Mouse (Mus musculus): Measurements from ENCODE around the gene 4921501E09Rik.
"Not testable (repeated sequence)": the region's sequence is repeated elsewhere in the genome, so short reads cannot be mapped to it uniquely, and the experiment has no call there.

4921501E09Rik gene

GRCm38 (mm10) chr17:33067958-33068357, at the start of gene 4921501E09Rik:
Gene 4921501E09Rik, minus strand, starts transcription at chr17:33068058.
- DNase-seq (ENCODE audit: low spot score): no peak

- DNase-seq (ENCODE audit: low spot score): no peak
These were observed 29.5 kb upstream of the 4921501E09Rik start for GRCm38 (mm10) chr17:33097396-33097795.

GRCm38 (mm10) chr17:33092391-33093193, 24.7 kb upstream of the 4921501E09Rik start:
- peak; percentile 75 for DNase-seq (ENCODE audit: low spot score)

- DNase-seq (ENCODE audit: low spot score): no peak
These were observed 23.8 kb upstream of the 4921501E09Rik start for GRCm38 (mm10) chr17:33091630-33092029.

GRCm38 (mm10) chr17:33089220-33089949, 21.5 kb upstream of the 4921501E09Rik start, which contains the start of gene Zfp563:
Gene Zfp563, plus strand, starts transcription at chr17:33089310.
- DNase-seq (ENCODE audit: low spot score): peak; percentile 95

GRCm38 (mm10) chr17:33063001-33063400, 4.9 kb downstream of the 4921501E09Rik start:
- DNase-seq (ENCODE audit: low spot score): no peak

- no peak for DNase-seq (ENCODE audit: low spot score)
These were observed 9.1 kb downstream of the 4921501E09Rik start for GRCm38 (mm10) chr17:33058791-33059190.

- peak; percentile 87 for DNase-seq (ENCODE audit: low spot score)
These were observed 34.7 kb downstream of the 4921501E09Rik start, which contains the start of gene Zfp763 for GRCm38 (mm10) chr17:33032900-33033891. Gene Zfp763, minus strand, starts transcription at chr17:33033402.

GRCm38 (mm10) chr17:33032376-33032775, 35.5 kb downstream of the 4921501E09Rik start:
- no peak for DNase-seq (ENCODE audit: low spot score)

- not testable (repeated sequence) for DNase-seq (ENCODE audit: low spot score)
These were observed 47.4 kb downstream of the 4921501E09Rik start for GRCm38 (mm10) chr17:33020434-33020833.
